In the genomic region with DNA sequence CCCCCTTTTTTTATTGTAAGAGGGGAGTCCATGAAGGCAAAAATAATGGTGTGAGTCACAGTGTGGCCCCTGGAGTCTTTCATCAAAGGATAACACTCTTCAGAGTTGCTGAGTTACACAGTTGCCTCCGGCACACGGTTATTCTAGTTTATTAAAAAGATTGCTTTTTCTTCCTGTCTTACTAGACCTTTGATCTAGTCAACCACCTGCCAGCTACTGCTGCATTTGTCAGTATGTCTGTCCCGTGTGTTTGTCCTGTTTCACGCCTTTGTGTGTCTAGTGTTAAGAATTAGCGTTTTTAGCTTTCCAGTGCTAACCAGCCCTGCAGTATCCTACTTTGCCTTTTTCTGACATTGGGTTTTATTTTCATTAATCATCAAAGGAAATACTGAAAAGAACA, we compare ENCODE assay signal across 37 mouse cellular contexts. TPM values are rescaled to one million over a fixed set of nuclear protein-coding genes. Genes with fewer than 3 reads are reported as not detected.
"Had no signal": no experiment of that assay in that cellular context is flagged by ENCODE, and none has a peak within 500 bp of the region (broad histone marks: within the 10 kb centered on the region; RNA-seq: fewer than 3 reads in every experiment).

No protein-coding gene starts in this region.

- H3K9ac ChIP-seq: limb, embryonic 12.5 days; limb, embryonic 13.5 days; limb, embryonic 15.5 days; liver, embryonic 12.5 days; liver, embryonic 13.5 days; liver, embryonic 14.5 days; liver, embryonic 15.5 days; liver, postnatal 0 days; lung, embryonic 14.5 days; lung, embryonic 15.5 days; midbrain, embryonic 12.5 days; midbrain, embryonic 13.5 days; midbrain, embryonic 15.5 days had no signal

- H3K36me3 ChIP-seq: limb, embryonic 10.5 days; limb, embryonic 12.5 days; limb, embryonic 13.5 days; limb, embryonic 15.5 days; liver, embryonic 12.5 days; liver, embryonic 13.5 days; liver, embryonic 15.5 days; lung, embryonic 15.5 days; midbrain, embryonic 10.5 days; midbrain, embryonic 12.5 days; midbrain, embryonic 13.5 days; midbrain, embryonic 15.5 days had no signal

- H3K4me3 ChIP-seq: left cerebral cortex, adult 2 months; limb, embryonic 10.5 days; limb, embryonic 12.5 days; limb, embryonic 13.5 days; limb, embryonic 15.5 days; liver, embryonic 12.5 days; liver, embryonic 13.5 days; liver, embryonic 15.5 days; lung, embryonic 15.5 days; midbrain, embryonic 10.5 days; midbrain, embryonic 12.5 days; midbrain, embryonic 13.5 days; midbrain, embryonic 15.5 days; myocyte had no signal

- H3K4me1 ChIP-seq: limb, embryonic 10.5 days; limb, embryonic 12.5 days; limb, embryonic 13.5 days; limb, embryonic 15.5 days; liver, embryonic 12.5 days; liver, embryonic 13.5 days; liver, embryonic 15.5 days; lung, embryonic 15.5 days; midbrain, embryonic 10.5 days; midbrain, embryonic 12.5 days; midbrain, embryonic 13.5 days; midbrain, embryonic 15.5 days had no signal

- DNase-seq: left cerebral cortex, postnatal 4 days; liver, embryonic 13.5 days; lung, adult 18-20 months; lung, adult 2 months; lung, embryonic 14.5 days; lung, postnatal 10 days; lung, postnatal 14 days; lung, postnatal 36 days; midbrain, embryonic 14.5 days had no signal

- H3K27me3 ChIP-seq: limb, embryonic 12.5 days; limb, embryonic 13.5 days; limb, embryonic 15.5 days; liver, embryonic 12.5 days; liver, embryonic 13.5 days; liver, embryonic 15.5 days; lung, embryonic 15.5 days; midbrain, embryonic 12.5 days; midbrain, embryonic 13.5 days; midbrain, embryonic 15.5 days had no signal

- H3K27ac ChIP-seq: left cerebral cortex, adult 2 months; limb, embryonic 10.5 days; limb, embryonic 12.5 days; limb, embryonic 13.5 days; limb, embryonic 15.5 days; liver, embryonic 12.5 days; liver, embryonic 13.5 days; liver, embryonic 14.5 days; liver, embryonic 15.5 days; lung, embryonic 15.5 days; macrophage; midbrain, embryonic 10.5 days; midbrain, embryonic 12.5 days; midbrain, embryonic 13.5 days; midbrain, embryonic 15.5 days had no signal

RNA-seq across cellular contexts. Expression of a gene that starts 8.2 kb away (rescaled TPM):
- total RNA-seq: megakaryocyte progenitor cell, adult 5-6 weeks; megakaryocyte, adult 5-6 weeks; megakaryocyte-erythroid progenitor cell, adult 5-6 weeks; monocyte, adult 5-6 weeks had no signal
- polyA plus RNA-seq: limb, embryonic 10.5 days; limb, embryonic 11.5 days; limb, embryonic 12.5 days; limb, embryonic 13.5 days; limb, embryonic 14.5 days; limb, embryonic 15.5 days; liver, embryonic 11.5 days; liver, embryonic 12.5 days; liver, embryonic 13.5 days; liver, embryonic 14.5 days; liver, embryonic 15.5 days; liver, embryonic 16.5 days; liver, postnatal 0 days; lung, adult 2 months; lung, embryonic 14.5 days; lung, postnatal 0 days; macrophage; midbrain, embryonic 10.5 days; midbrain, embryonic 11.5 days; midbrain, embryonic 12.5 days; neural tube, embryonic 11.5 days had no signal

RNA-seq across cellular contexts. Expression of a gene that starts 58.9 kb away (rescaled TPM):
- total RNA-seq: midbrain, postnatal 0 days had no signal
